Mouse (Mus musculus) B cell, adult 2 months (primary cell): ENCODE data around the gene Ninl.
A peak's percentile ranks its signal among the peaks of the same experiment; 100 is the strongest.
"Not testable (repeated sequence)": the region's sequence is repeated elsewhere in the genome, so short reads cannot be mapped to it uniquely, and the experiment has no call there.

Source experiments
- DNase-seq, 2 experiments: peaks; one replicate each; pipeline ENCODE4 v3.0.0; 2022

The Ninl gene

DNA sequence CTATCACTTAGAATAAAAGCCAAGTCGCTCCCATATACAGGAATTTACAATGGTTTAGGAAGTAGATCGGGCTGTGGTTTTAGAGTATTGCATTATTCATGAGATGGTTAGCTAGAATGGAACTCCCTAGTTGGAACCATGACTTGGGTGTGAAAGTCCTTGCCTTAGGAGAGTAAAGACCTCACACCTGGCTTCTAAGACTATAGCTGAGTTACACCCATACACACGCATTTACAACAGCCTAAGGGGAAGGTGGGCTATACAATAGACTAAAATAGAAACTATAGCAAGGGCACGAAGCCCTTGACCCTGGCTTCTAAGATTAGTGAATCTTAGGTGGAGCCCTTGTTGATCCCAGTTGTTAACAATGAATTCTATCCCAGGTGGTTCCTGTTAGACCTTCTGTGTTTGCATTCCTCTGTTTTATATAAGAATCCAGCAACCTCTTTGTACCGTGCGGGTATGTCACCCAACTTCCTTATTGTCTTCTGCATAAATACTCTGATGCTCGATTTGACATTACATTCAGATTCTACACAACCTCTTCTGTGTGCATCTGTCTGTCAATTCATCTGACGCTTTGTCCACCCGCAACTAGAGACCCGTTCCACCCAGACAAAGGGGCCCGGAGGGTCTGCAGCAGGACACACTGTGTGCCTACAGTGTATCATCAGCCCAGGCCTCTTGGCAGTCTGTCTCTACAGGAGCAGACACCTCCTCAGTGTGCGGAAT lies 91.1 kb downstream of the Ninl start:
- DNase-seq = not testable (repeated sequence)

GRCm38 (mm10) chr2:150947341-150947740 lies 91.8 kb downstream of the Ninl start:
- not testable (repeated sequence) for DNase-seq

GRCm38 (mm10) chr2:150944017-150944416 lies 95.2 kb downstream of the Ninl start:
- DNase-seq = no peak

DNA sequence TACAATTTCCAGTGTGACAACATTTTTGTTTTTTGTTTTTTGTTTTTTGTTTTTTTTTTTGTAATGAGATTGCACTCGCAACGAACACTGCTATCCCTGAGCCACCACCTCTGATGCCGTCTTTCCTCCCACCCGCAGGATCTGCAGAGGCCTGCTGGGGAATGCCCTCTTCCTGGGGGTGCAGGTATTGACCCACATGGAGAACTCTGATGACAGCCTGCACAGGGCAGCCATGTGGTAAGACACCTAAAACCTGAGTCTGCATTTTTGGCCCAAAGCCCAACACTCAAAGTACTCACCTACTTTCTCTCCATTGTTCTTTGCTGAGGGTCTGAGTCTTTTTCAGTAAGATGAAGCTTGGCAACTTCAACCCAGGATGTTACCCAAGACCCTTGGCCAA lies 104.5 kb downstream of the Ninl start:
- no peak for DNase-seq

GRCm38 (mm10) chr2:150933482-150933881 lies 105.7 kb downstream of the Ninl start:
- DNase-seq = no peak

DNA sequence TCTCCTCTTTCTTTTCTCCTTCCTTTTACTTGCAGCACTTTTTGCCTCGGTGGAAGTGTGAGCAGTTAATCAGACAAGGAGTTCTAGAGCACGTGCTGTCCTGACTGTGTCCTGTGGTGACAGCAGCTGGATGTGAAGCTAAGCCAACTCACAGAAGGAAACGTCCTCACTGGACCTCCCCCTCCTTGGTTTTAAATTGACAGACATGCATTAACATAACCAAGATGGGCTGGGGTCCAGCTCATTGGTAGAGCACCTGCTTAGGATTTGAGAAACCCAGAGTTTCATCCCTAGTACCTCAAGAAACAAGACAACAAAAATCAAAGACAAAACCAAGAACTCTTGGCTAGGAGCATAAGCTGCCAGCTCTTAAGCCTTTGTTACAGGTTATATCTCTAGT lies 108.4 kb downstream of the Ninl start:
- DNase-seq = no peak

DNA sequence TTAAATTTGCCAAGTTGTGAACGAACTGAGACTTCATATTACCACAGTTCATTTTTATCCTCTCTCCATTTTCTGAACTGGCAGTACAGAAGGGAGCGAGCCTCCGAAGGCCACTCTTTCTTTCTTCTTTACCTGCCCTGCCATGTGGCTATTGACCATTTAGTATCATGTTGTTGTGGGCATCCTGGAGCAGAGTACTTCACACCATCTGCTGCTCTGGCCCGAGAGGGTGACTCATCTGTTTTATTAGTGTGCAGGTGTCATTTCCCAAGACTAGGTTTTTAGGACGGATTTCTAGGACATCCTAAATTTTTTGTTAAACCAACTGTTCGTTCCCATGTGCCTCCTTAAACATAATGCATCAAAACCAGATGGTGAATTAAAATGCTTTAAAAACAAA lies 110.0 kb downstream of the Ninl start:
- DNase-seq = no peak

- no peak for DNase-seq
Measured at GRCm38 (mm10) chr2:150927038-150927720, 112.0 kb downstream of the Ninl start.

GRCm38 (mm10) chr2:150923505-150923904 lies 115.7 kb downstream of the Ninl start:
- DNase-seq = no peak

DNA sequence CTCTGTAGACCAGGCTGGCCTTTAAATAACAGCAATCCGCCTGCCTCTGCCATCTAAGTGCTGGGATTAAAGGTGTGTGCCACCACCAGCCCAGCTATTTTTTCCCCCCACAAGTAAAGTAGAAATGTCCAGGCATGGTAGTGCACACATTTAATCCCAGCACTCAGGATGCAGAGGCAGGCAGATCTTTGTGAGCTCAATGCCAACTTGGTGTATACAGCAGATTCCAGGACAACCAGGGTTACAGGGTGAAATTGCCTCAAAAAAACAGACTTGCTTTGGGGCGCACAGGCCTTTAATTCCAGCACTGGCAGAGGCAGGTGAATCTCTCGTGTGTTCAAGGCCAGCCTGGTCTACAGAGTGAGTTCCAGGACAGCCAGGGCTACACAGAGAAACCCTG lies 116.2 kb downstream of the Ninl start:
- no peak for DNase-seq

GRCm38 (mm10) chr2:150922165-150922564 lies 117.0 kb downstream of the Ninl start:
- DNase-seq = no peak

- DNase-seq = no peak
Measured at GRCm38 (mm10) chr2:150921697-150922096, 117.5 kb downstream of the Ninl start.

DNA sequence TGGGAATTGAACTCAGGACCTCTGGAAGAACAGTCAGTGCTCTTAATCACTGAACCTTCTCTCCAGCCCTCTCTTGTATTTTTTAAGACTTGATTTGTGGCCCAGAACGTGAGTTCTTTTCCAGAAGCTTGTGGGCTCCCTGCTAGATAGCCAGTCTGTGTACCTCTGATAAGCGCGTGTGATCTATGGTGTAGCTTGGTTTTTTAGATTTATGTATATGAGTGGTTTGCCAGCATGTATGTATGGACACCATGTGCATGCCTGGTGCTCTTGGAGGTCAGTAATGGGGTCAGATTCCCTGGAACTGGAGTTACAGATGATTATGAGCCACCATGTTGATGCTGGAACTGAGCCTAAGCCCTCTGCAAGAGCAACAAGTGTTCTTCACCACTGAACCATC lies 118.6 kb downstream of the Ninl start:
- DNase-seq = no peak

DNA sequence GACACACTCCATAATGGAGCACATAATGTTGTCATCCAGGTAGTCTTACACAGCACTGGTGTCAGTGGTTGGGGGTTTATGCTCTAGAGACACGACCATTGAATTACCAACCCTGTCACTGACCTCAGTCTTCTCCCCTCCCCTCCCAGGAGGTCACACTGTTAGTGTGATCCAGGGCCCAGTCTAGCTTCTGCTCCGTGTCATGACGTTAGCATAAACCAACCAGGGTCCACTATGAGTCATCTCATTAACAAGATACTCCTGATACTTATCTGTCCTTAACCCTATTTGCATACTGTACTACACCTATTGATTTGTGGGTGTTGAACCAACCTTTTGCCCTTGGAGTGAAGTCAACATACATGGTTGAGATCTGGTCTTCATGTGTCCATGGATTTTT lies 120.5 kb downstream of the Ninl start:
- DNase-seq = no peak

GRCm38 (mm10) chr2:150915786-150916185 lies 123.4 kb downstream of the Ninl start:
- DNase-seq = no peak

GRCm38 (mm10) chr2:150914781-150915515 lies 124.2 kb downstream of the Ninl start:
- DNase-seq = no peak

GRCm38 (mm10) chr2:150910295-150910881 lies 128.8 kb downstream of the Ninl start:
- no peak for DNase-seq

DNA sequence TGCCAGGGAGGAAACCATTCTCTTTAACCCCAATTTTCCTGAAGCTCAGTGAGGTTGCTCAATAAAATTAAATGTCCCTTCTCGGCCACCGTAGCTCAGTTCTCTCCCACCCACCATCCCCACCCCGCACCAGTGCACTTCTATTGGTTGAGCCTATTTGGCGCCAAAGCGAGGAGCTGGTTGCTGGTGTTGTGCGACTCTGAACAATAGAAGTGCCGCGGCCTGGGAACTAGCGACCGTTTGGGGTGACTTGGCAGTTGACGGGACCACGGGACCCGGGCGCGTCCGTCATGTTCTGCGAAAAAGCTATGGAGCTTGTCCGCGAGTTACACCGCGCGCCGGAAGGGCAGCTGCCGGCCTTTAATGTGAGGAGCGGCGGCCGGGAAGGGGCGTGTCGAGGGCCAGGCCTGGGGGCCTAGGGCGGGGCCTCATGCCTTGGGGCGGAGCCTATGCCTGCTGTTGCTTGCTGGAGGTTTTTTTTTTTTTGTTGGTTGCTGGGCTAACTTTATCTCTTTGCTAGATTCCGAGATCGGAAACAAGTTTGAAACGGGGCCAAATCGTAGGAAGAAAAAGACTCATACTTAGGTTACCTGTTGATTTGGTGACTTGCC lies 129.6 kb downstream of the Ninl start:
- DNase-seq = peak; percentile 97

DNA sequence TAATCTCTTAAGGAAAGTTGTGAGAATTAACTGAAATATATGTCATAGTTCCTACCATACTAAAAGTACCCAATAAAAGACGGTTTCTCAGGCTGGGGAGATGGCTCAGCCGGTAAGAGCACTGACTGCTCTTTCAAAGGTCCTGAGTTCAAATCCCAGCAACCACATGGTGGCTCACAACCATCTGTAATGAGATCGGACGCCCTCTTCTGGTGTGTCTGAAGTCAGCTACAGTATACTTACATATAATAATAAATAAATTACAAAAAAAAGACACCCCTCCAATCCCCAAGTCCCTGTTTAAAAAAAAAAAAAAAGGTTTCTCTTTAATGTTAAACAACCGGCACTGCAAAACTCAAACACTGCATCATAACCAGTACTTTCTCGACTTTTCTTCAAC lies 130.3 kb downstream of the Ninl start:
- not testable (repeated sequence) for DNase-seq

GRCm38 (mm10) chr2:150904936-150905450 lies 134.2 kb downstream of the Ninl start, which contains the start of gene Gins1:
Gene Gins1, plus strand, starts transcription at chr2:150905400.
- no peak for DNase-seq

GRCm38 (mm10) chr2:150904272-150904935 lies 134.8 kb downstream of the Ninl start, which contains the start of gene Abhd12:
Gene Abhd12, minus strand, starts transcription at chr2:150904741.
- peak; percentile 98 to 99 for DNase-seq

- DNase-seq = no peak
Measured at GRCm38 (mm10) chr2:150902347-150902746, 136.8 kb downstream of the Ninl start.
